Mouse (Mus musculus) midbrain, embryonic 15.5 days (tissue): ENCODE data around the gene Lzts2. TPM values are rescaled to one million over a fixed set of nuclear protein-coding genes. Genes with fewer than 3 reads are reported as not detected.

Source experiments
- ATAC-seq: fragments of 200-750 bp; cut with Nextera tagmentation; replicated peaks from 2 replicates; pipeline ENCODE4 v1.8.0; 2017; ENCODE audit warnings: moderate TSS enrichment
- H3K27ac ChIP-seq: fragments of 300-500 bp; sonication (generic); 2 replicates; pipeline ENCODE4 v1.5.1; 2015; ENCODE audit warnings: mild to moderate bottlenecking, inconsistent platforms
- H3K27me3 ChIP-seq: fragments of 300-500 bp; sonication (generic); replicated peaks from 2 replicates; pipeline ENCODE4 v1.6.1; 2015; ENCODE audit warnings: inconsistent platforms
- H3K36me3 ChIP-seq: fragments of 300-500 bp; sonication (generic); replicated peaks from 2 replicates; pipeline ENCODE4 v1.6.1; 2015; ENCODE audit warnings: inconsistent platforms
- H3K4me1 ChIP-seq: fragments of 300-500 bp; sonication (generic); 2 replicates; pipeline ENCODE4 v1.6.1; 2015; ENCODE audit warnings: inconsistent platforms
- H3K4me2 ChIP-seq: fragments of 300-500 bp; sonication (generic); 2 replicates; pipeline ENCODE4 v1.6.1; 2015; ENCODE audit warnings: inconsistent platforms, mild to moderate bottlenecking, moderate library complexity
- H3K4me3 ChIP-seq: fragments of 300-500 bp; sonication (generic); 2 replicates; pipeline ENCODE4 v1.5.1; 2015; ENCODE audit warnings: mild to moderate bottlenecking, inconsistent platforms
- H3K9ac ChIP-seq: fragments of 300-500 bp; sonication (generic); 2 replicates; pipeline ENCODE4 v1.6.1; 2015; ENCODE audit warnings: mild to moderate bottlenecking, inconsistent platforms
- H3K9me3 ChIP-seq: fragments of 300-500 bp; sonication (generic); 2 replicates; pipeline ENCODE4 v1.6.1; 2016; ENCODE audit warnings: inconsistent platforms
- WGBS: fragments of 180-500 bp; shearing (Covaris S2); methylation state at CpG from one replicate; pipeline ENCODE4 v1.1.7; 2015; ENCODE audit warnings: mixed read lengths; 5-methylcytosine and 5-hydroxymethylcytosine counted together
- polyA plus RNA-seq: library from polyadenylated mRNA; unstranded; fragments of >200 nt; fragmentation: Nextera tagmentation; extraction: Ambion mirVana; gene quantifications from 2 replicates; pipeline ENCODE4 v1.2.1, GENCODE M21; 2015

Lzts2 gene
- polyA plus RNA-seq, 1 experiment from 2014 or later, result 25.2 TPM

DNA sequence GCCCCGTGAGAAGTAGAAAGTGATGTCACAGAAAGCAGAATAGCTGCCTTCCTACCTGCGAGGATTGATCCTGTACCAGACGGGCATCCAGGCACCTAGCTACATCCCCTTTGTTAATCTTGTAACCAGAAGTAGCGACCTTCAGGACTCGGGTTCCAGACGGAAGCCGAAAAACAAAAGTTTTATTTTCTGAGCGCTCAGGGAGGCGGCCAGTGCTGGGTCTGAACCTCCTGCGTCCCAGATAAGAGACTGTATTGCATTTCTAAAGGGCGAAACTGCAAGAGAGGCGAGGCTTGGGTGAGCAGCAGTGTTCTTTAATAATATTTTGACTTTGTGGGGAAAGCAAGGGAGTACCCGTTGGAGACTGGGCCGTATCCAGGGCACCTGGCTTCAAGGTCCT is 44.6 kb downstream of the Lzts2 start:
- Histone ChIP-seq H3K9ac (peak overlapping the region; percentile 74), H3K27me3 (no peaks in the 10 kb centered on the region), H3K4me3 (peak overlapping the region; percentile 58), H3K4me2 (peak overlapping the region; percentile 87), H3K27ac (peak overlapping the region; percentile 94), H3K4me1 (peaks cover 30% of the 10 kb centered on the region), H3K36me3 (peaks cover 3% of the 10 kb centered on the region; the same call in 1 of the 2 replicates), H3K9me3 (no peaks in the 10 kb centered on the region)
- ATAC-seq, result no peak
- WGBS, result 1% methylated on average over 14 of the region's 14 CpGs

- ATAC-seq, result 0 out of 2 replicates have a peak, but pooled peaks have one; percentile 32
- H3K4me1 ChIP-seq, result peaks cover 14% of the 10 kb centered on the region
- H3K4me2 ChIP-seq, result peak overlapping the region; percentile 44
- H3K27me3 ChIP-seq, result peaks cover 39% of the 10 kb centered on the region
- no peaks in the 10 kb centered on the region for H3K36me3 ChIP-seq
- peak overlapping the region; percentile 45 for H3K9ac ChIP-seq
- H3K27ac ChIP-seq, result no peak overlapping the region
- H3K4me3 ChIP-seq, result peak overlapping the region; percentile 19; the same call in 1 of the 2 replicates
- WGBS, result 44% methylated on average over 20 of the region's 20 CpGs
- no peaks in the 10 kb centered on the region for H3K9me3 ChIP-seq
These were observed 49.5 kb downstream of the Lzts2 start for GRCm38 (mm10) chr19:45063565-45064292.

DNA sequence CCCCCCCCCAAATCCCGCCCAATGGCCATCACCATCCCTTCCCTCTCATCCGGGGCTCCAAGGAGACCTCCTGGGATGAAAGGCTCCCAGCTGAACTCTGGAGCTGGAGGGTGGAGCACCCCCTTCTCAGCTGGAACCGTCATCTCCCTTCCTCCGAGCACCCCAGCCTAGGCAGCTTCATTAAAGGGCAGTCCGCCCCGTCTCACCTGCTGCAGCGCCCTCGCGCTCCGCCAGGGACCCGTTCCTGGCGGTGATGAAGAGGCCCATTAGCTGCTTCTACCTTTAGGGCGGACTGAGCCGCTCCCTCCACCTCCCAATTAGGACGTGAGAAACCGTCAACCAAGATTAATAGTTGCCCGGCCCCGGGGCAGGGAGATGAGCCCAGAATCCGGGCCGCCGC is 51.0 kb downstream of the Lzts2 start:
- H3K27me3 ChIP-seq, result peaks cover 42% of the 10 kb centered on the region
- ATAC-seq, result no peak
- H3K9ac ChIP-seq, result no peak overlapping the region

DNA sequence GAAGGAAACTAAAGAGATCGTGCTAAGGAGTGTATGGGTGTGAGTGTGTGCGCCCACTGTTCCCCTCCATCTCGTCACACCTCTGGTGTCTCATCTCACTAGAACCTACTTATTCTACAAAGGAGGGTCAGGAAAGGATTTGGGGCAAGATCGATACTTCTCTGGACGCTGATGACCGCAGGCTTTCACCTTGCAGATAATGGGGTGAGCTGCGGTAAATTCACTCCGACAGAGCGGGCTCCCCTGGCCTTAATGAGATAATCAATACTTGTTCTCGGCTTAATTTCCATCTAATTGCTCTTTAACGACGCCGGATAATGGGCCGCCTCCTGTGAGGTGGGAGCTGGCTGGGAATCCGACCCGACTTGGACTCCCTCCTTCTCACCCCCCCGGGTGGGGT is 53.0 kb downstream of the Lzts2 start:
- no peak overlapping the region for H3K4me2 ChIP-seq
- H3K36me3 ChIP-seq, result no peaks in the 10 kb centered on the region
- H3K9me3 ChIP-seq, result no peaks in the 10 kb centered on the region
- no peak overlapping the region for H3K4me3 ChIP-seq
- H3K27ac ChIP-seq, result no peak overlapping the region
- 16% methylated on average over 17 of the region's 17 CpGs for WGBS
- no peak for ATAC-seq
- peaks cover 8% of the 10 kb centered on the region for H3K4me1 ChIP-seq
- peaks cover 42% of the 10 kb centered on the region for H3K27me3 ChIP-seq
- H3K9ac ChIP-seq, result no peak overlapping the region

More for the DNA sequence above, 51.0 kb downstream of the Lzts2 start:
- Histone ChIP-seq H3K4me3 (no peak overlapping the region), H3K4me1 (peaks cover 8% of the 10 kb centered on the region), H3K27ac (no peak overlapping the region), H3K4me2 (no peak overlapping the region), H3K36me3 (no peaks in the 10 kb centered on the region), H3K9me3 (no peaks in the 10 kb centered on the region)
- 3% methylated on average over 21 of the region's 21 CpGs for WGBS

DNA sequence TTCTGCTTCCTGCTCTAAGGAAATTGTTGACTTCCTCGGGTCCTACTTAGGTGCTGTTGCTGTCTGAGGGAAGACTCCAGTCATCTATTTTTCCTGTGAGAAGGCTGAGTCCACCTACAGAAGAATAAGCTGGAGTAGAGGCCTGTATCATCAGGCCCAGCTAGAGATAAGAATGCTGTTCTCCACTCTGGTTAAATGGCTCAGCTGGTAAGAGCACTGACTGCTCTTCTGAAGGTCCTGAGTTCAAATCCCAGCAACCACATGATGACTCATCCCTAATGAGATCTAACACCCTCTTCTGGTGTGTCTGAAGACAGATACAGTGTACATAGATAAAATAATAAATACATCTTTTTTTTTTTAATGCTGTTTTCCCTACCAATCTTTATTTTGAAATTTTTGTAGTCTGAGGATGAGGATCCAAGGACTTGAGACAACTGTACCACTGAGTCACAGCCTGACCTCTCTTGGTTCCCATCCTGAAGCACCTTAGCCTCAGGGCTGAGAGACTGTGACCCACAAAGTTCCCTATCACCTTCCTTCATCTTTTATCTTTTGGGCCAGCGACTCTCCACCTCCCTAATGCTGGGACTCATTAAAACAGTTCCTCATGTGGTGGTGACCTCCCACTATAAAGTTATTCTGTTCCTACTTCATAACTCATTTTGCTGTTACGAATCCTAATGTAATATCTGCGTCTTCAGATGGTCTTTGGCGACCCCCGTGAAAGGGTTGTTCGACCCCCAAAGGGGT is 53.7 kb downstream of the Lzts2 start:
- Histone ChIP-seq H3K27ac (no peak overlapping the region), H3K4me3 (no peak overlapping the region), H3K36me3 (no peaks in the 10 kb centered on the region), H3K27me3 (peaks cover 42% of the 10 kb centered on the region), H3K9me3 (no peaks in the 10 kb centered on the region), H3K9ac (no peak overlapping the region), H3K4me1 (peaks cover 8% of the 10 kb centered on the region), H3K4me2 (no peak overlapping the region)
- ATAC-seq, result no peak
- WGBS, result 81% methylated on average over 7 of the region's 7 CpGs

- no peaks in the 10 kb centered on the region for H3K9me3 ChIP-seq
- H3K9ac ChIP-seq, result peak overlapping the region; percentile 88
- 9% methylated on average over 20 of the region's 20 CpGs for WGBS
- peaks cover 40% of the 10 kb centered on the region for H3K27me3 ChIP-seq
- H3K27ac ChIP-seq, result peak overlapping the region; percentile 94; the same call in 1 of the 2 replicates
- H3K4me2 ChIP-seq, result peak overlapping the region; percentile 92
- peak overlapping the region; percentile 73 for H3K4me3 ChIP-seq
- ATAC-seq, result peak; percentile 48
- H3K36me3 ChIP-seq, result no peaks in the 10 kb centered on the region
- H3K4me1 ChIP-seq, result peaks cover 26% of the 10 kb centered on the region
These were observed 59.8 kb downstream of the Lzts2 start for GRCm38 (mm10) chr19:45073871-45074542.

DNA sequence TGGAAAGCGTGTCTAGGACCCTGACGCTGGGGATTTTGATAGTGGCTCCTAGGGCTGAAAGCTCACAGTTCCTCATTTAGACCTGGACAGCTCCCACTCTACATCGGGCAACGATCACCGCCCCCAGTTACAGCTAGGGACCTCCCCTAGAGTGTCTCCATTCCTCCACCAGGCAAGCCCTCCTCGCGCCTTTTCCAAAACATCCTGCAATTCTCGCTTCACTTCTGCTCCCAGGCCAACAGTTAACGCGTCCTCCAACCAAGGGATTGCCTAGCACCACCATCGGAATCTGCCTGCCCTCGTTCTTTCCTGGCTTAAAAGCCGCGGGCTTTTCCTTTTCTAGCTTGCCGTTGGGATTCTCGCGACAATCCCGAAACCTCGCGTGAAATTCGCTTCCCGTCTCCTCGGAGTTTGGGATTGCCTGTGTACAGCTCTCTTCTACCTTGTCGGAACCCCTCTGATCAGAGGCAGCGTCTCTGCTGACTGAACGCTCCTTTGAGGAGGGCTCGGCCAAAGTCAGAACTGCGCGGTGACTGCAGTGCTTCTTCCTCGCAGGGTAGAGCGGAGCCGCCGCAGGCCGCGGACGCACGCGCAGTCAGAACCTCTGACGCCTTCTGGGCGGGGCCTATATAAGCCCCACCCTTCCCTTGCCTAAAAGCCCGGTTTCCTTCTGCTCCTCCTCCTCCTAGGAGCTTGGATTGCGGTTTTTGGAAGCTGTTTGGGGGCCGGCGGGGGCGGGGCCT is 60.5 kb downstream of the Lzts2 start, which contains the start of gene Kazald1:
Gene Kazald1 (plus strand): TSS at position 662 of the 743 bp plus-strand sequence.
- peak within 1 kb of the TSS; percentile 73 for H3K4me3 ChIP-seq
- peaks cover 45% of the 10 kb centered on the region for H3K27me3 ChIP-seq
- peak within 1 kb of the TSS; percentile 94 for H3K27ac ChIP-seq
- peaks cover 31% of the 10 kb centered on the region for H3K4me1 ChIP-seq
- peak; percentile 90 for ATAC-seq
- H3K4me2 ChIP-seq, result peak within 1 kb of the TSS; percentile 92
- no peaks in the 10 kb centered on the region for H3K36me3 ChIP-seq
- H3K9ac ChIP-seq, result peak within 1 kb of the TSS; percentile 88
- under 1% methylated on average over 45 of the region's 45 CpGs for WGBS
- no peaks in the 10 kb centered on the region for H3K9me3 ChIP-seq

DNA sequence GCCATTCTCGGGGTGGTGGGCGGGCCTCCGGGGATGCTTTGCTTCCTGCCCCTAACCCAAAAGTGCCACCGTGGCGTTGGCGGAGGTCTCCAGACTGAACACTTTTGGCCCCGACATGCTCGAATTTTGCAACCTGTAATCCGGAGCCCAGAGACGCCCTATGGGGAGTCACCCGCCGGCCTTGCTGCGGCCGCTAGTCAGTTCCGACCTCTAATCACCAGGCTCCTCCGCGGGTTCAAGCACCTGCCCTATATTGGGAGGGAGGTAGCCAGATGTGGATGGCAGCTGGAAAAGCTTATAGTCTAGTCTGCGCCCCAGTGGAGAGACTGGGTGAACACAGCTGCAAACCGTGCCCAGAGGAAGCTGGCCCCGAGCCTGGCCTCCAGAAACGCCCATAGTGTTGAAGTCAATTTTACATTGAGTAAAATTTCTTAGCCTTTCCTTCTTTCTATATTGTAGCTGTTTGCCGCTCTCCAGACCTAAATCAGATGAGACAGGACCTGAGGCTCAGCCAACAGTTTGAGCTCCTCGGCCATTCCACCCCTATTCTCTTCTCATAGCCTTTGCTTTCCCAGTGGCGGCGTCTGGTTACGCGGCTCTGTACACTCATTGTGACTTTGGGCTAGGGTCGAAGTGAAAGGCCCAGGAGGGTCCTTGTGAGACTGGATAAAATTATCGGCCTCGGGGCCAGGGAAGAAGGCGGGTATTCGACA is 61.3 kb downstream of the Lzts2 start:
- WGBS, result under 1% methylated on average over 32 of the region's 32 CpGs
- Histone ChIP-seq H3K9ac (peak overlapping the region; percentile 88), H3K4me1 (peaks cover 38% of the 10 kb centered on the region), H3K36me3 (no peaks in the 10 kb centered on the region), H3K27me3 (peaks cover 50% of the 10 kb centered on the region), H3K9me3 (no peaks in the 10 kb centered on the region), H3K4me2 (peak overlapping the region; percentile 92), H3K27ac (peak overlapping the region; percentile 94), H3K4me3 (peak overlapping the region; percentile 73)
- ATAC-seq, result peak; percentile 68

DNA sequence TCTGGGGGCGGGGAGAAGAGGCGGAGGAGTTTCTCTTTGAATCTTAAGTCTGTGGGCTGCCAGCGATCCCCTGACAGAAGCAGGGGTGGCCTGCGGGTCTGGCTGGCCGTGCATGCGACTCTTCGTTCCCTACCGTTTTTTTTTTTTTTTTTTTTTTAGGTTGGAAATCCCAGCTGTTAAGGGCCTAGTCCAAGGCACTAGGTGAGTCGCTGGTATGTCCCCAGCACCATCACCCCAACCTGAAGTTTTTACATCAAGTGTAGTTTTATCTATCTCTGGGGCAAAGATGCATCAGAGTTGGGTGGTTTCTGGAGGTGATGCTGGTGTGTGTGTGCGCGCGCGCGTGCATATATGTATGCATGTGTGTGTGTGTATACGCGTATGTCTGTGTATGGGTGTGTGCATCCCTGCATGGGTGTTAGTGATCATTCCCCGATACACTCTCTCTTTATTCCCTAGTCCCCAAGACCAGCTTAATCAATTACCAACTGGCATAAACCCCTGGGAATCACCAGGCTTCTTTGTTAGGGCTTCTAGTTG is 61.9 kb downstream of the Lzts2 start:
- ATAC-seq, result no peak
- no peak overlapping the region for H3K9ac ChIP-seq
- peaks cover 45% of the 10 kb centered on the region for H3K4me1 ChIP-seq
- H3K36me3 ChIP-seq, result no peaks in the 10 kb centered on the region
- WGBS, result 9% methylated on average over 17 of the region's 17 CpGs
- H3K9me3 ChIP-seq, result no peaks in the 10 kb centered on the region
- H3K4me3 ChIP-seq, result peak overlapping the region; percentile 73
- H3K4me2 ChIP-seq, result peak overlapping the region; percentile 92
- peaks cover 57% of the 10 kb centered on the region for H3K27me3 ChIP-seq
- H3K27ac ChIP-seq, result no peak overlapping the region
